Mouse (Mus musculus) MEL (cell line): ENCODE measurements around the gene Zzef1. TPM values are rescaled to one million over a fixed set of nuclear protein-coding genes. Genes with fewer than 3 reads are reported as not detected.

Source experiments
- DNase-seq: peaks from one replicate; pipeline ENCODE4 v3.0.0; 2011; ENCODE audit warnings: low read depth, low spot score
- H3K27ac ChIP-seq: 2 replicates; pipeline ENCODE4 v1.5.1; 2012; ENCODE audit warnings: low read depth, mild to moderate bottlenecking, control low read depth, low read length, moderate library complexity; ENCODE audit not compliant: control insufficient read depth
- H3K27me3 ChIP-seq, 2 experiments: fragments of 150-350 bp in 1 of 2; sonication (generic) in 1 of 2; 2 replicates each; pipeline ENCODE4 v1.6.1; 2012; ENCODE audit warnings: low read length in 2 of 2, mild to moderate bottlenecking in 2 of 2, improper control_type of control experiment in 1 of 2, moderate library complexity in 1 of 2; ENCODE audit not compliant: insufficient read depth in 2 of 2, control insufficient read depth in 1 of 2
- H3K36me3 ChIP-seq, 2 experiments: 2 replicates each; pipeline ENCODE4 v1.6.1; 2012 to 2014; ENCODE audit warnings: low read length in 2 of 2, improper control_type of control experiment in 1 of 2, inconsistent platforms in 1 of 2, mild to moderate bottlenecking in 1 of 2; ENCODE audit not compliant: insufficient read depth in 2 of 2, control insufficient read depth in 1 of 2
- H3K4me1 ChIP-seq, 2 experiments: fragments of 150-350 bp in 1 of 2; sonication (generic) in 1 of 2; 2 replicates each; pipeline ENCODE4 v1.6.1; 2012; ENCODE audit warnings: low read length in 2 of 2, improper control_type of control experiment in 1 of 2, mild to moderate bottlenecking in 1 of 2; ENCODE audit not compliant: insufficient read depth in 2 of 2, control insufficient read depth in 1 of 2
- H3K4me3 ChIP-seq, 2 experiments: fragments of 150-350 bp in 1 of 2; sonication (generic) in 1 of 2; 2 replicates each; pipeline ENCODE4 v1.5.1; 2012; ENCODE audit warnings: low read depth in 2 of 2, low read length in 2 of 2, mild to moderate bottlenecking in 2 of 2, moderate library complexity in 2 of 2, control low read depth in 1 of 2, improper control_type of control experiment in 1 of 2; ENCODE audit not compliant: control insufficient read depth in 1 of 2, insufficient read depth in 1 of 2
- H3K79me2 ChIP-seq: 2 replicates; pipeline ENCODE4 v1.6.1; 2012; ENCODE audit warnings: mild to moderate bottlenecking, low read length, moderate library complexity; ENCODE audit not compliant: control insufficient read depth, poor library complexity, insufficient read depth
- H3K9ac ChIP-seq: 2 replicates; pipeline ENCODE4 v1.6.1; 2012; ENCODE audit warnings: low read depth, mild to moderate bottlenecking, control low read depth, low read length, moderate library complexity; ENCODE audit not compliant: control insufficient read depth, poor library complexity, severe bottlenecking
- H3K9me3 ChIP-seq: fragments of 150-350 bp; sonication (generic); replicated peaks from 2 replicates; pipeline ENCODE4 v1.6.1; 2012; ENCODE audit warnings: mild to moderate bottlenecking, low read length, improper control_type of control experiment, moderate library complexity; ENCODE audit not compliant: insufficient read depth
- CHD2 ChIP-seq: IDR thresholded peaks from 2 replicates; pipeline ENCODE4 v1.6.1; 2011; ENCODE audit warnings: low read length, improper control_type of control experiment
- CTCF ChIP-seq, 3 experiments: IDR thresholded peaks in 2 of 3; conservative IDR thresholded peaks in 1 of 3; 2 replicates each; pipeline ENCODE4 v1.5.1; 2011 to 2012; ENCODE audit warnings: low read length in 3 of 3, low read depth in 2 of 3, mild to moderate bottlenecking in 2 of 3, improper control_type of control experiment in 1 of 3, inconsistent platforms in 1 of 3, mixed read lengths in 1 of 3, moderate library complexity in 1 of 3; ENCODE audit not compliant: control insufficient read depth in 1 of 3, insufficient read depth in 1 of 3, poor library complexity in 1 of 3, severe bottlenecking in 1 of 3
- ETS1 ChIP-seq: IDR thresholded peaks from 2 replicates; pipeline ENCODE4 v1.6.1; 2012; ENCODE audit warnings: low read depth, mild to moderate bottlenecking, inconsistent platforms, low read length, improper control_type of control experiment, moderate library complexity
- HCFC1 ChIP-seq: IDR thresholded peaks from 2 replicates; pipeline ENCODE4 v1.6.1; 2012; ENCODE audit warnings: low read depth, mild to moderate bottlenecking, inconsistent platforms, low read length, improper control_type of control experiment, moderate library complexity
- MAX ChIP-seq: IDR thresholded peaks from 2 replicates; pipeline ENCODE4 v1.6.1; 2011; ENCODE audit warnings: low read length, improper control_type of control experiment
- MAZ ChIP-seq: IDR thresholded peaks from 2 replicates; pipeline ENCODE4 v1.6.1; 2012; ENCODE audit warnings: low read depth, mild to moderate bottlenecking, inconsistent platforms, low read length, improper control_type of control experiment
- MYC ChIP-seq: IDR thresholded peaks from 2 replicates; pipeline ENCODE4 v1.6.1; 2011; ENCODE audit warnings: low read depth, mild to moderate bottlenecking, low read length, improper control_type of control experiment, moderate library complexity
- NRF1 ChIP-seq: IDR thresholded peaks from 2 replicates; pipeline ENCODE4 v1.6.1; 2014; ENCODE audit warnings: low read depth, mild to moderate bottlenecking, inconsistent platforms, low read length, improper control_type of control experiment, moderate library complexity; ENCODE audit not compliant: poor library complexity, insufficient read depth, severe bottlenecking
- POLR2A ChIP-seq, 2 experiments: IDR thresholded peaks; 2 replicates each; pipeline ENCODE4 v1.6.1; 2011 to 2012; ENCODE audit warnings: low read length in 2 of 2, mild to moderate bottlenecking in 2 of 2, control low read depth in 1 of 2, improper control_type of control experiment in 1 of 2, low read depth in 1 of 2, moderate library complexity in 1 of 2; ENCODE audit not compliant: control insufficient read depth in 1 of 2, insufficient read depth in 1 of 2, poor library complexity in 1 of 2
- POLR2AphosphoS2 ChIP-seq: IDR thresholded peaks from 2 replicates; pipeline ENCODE4 v1.6.1; 2011; ENCODE audit warnings: low read length, improper control_type of control experiment
- POLR2AphosphoS5 ChIP-seq: IDR thresholded peaks from 2 replicates; pipeline ENCODE4 v1.6.1; 2012; ENCODE audit warnings: low read depth, borderline replicate concordance, mild to moderate bottlenecking, inconsistent platforms, low read length, moderate library complexity, mixed read lengths
- RCOR1 ChIP-seq: IDR thresholded peaks from 2 replicates; pipeline ENCODE4 v1.6.1; 2012; ENCODE audit warnings: low read depth, mild to moderate bottlenecking, inconsistent platforms, low read length, improper control_type of control experiment
- UBTF ChIP-seq: IDR thresholded peaks from 2 replicates; pipeline ENCODE4 v1.6.1; 2012; ENCODE audit warnings: low read depth, mild to moderate bottlenecking, inconsistent platforms, low read length, improper control_type of control experiment, moderate library complexity, borderline replicate concordance; ENCODE audit not compliant: insufficient read depth
- ZMIZ1 ChIP-seq: IDR thresholded peaks from 2 replicates; pipeline ENCODE4 v1.6.1; 2012; ENCODE audit warnings: low read depth, mild to moderate bottlenecking, inconsistent platforms, low read length, improper control_type of control experiment, moderate library complexity
- ZNF384 ChIP-seq: IDR thresholded peaks from 2 replicates; pipeline ENCODE4 v1.6.1; 2012; ENCODE audit warnings: low read depth, mild to moderate bottlenecking, inconsistent platforms, low read length, improper control_type of control experiment
- polyA plus RNA-seq, 2 experiments: library from polyadenylated mRNA; stranded (reverse) in 1 of 2; unstranded in 1 of 2; fragments of >175 nt in 1 of 2; fragments of >200 nt in 1 of 2; gene quantifications; 2 replicates each; pipeline versions ENCODE4 v1.2.1 to v1.2.4; 2012; ENCODE audit warnings: low replicate concordance in 2 of 2, low read depth in 1 of 2; ENCODE audit not compliant: insufficient read length in 2 of 2, insufficient read depth in 1 of 2, missing spikeins in 1 of 2
- total RNA-seq: library from RNA; depleted of rRNA; stranded (reverse); fragments of 300-350 nt; gene quantifications from 2 replicates; pipeline ENCODE4 v1.2.3, GENCODE M21; 2012

The Zzef1 gene
- total and polyA plus RNA-seq, 3 experiments = 13.3 to 17.6 TPM; not detected in 1

GRCm38 (mm10) chr11:72767716-72768115 lies 28.3 kb upstream of the Zzef1 start:
- H3K36me3 ChIP-seq = peaks cover 2 to 16% of the 10 kb centered on the region in 2 experiments; a peak in 3 of 4 replicates

GRCm38 (mm10) chr11:72769061-72769460 lies 27.0 kb upstream of the Zzef1 start:
- TF ChIP-seq UBTF (no peak), MYC (no peak)
- no peak for DNase-seq
- peaks cover 2 to 6% of the 10 kb centered on the region in 2 experiments; a peak in 2 of 4 replicates for H3K36me3 ChIP-seq

More at GRCm38 (mm10) chr11:72767716-72768115, 28.3 kb upstream of the Zzef1 start:
- TF ChIP-seq POLR2AphosphoS5 (peak; percentile 28; the same call in 1 of the 2 replicates), ZNF384 (no peak)
- peak; percentile 17 for DNase-seq
- no peaks in the 10 kb centered on the region for H3K79me2 ChIP-seq
- H3K9me3 ChIP-seq = no peaks in the 10 kb centered on the region
- H3K27me3 ChIP-seq = no peaks in the 10 kb centered on the region
- no peak overlapping the region for H3K4me3 ChIP-seq
- no peaks in the 10 kb centered on the region for H3K4me1 ChIP-seq
- no peak overlapping the region for H3K27ac ChIP-seq
- no peak overlapping the region for H3K9ac ChIP-seq

GRCm38 (mm10) chr11:72770324-72770723 lies 25.7 kb upstream of the Zzef1 start:
- no peak overlapping the region for H3K9ac ChIP-seq
- H3K79me2 ChIP-seq = no peaks in the 10 kb centered on the region
- peaks cover 2 to 4% of the 10 kb centered on the region in 2 experiments; a peak in 1 of 4 replicates for H3K36me3 ChIP-seq
- no peak overlapping the region for H3K27ac ChIP-seq
- H3K27me3 ChIP-seq = no peaks in the 10 kb centered on the region
- DNase-seq = peak; percentile 52
- TF ChIP-seq MAX = no peak
- TF ChIP-seq ZMIZ1 = 0 out of 2 replicates have a peak, but pooled peaks have one; percentile 9
- TF ChIP-seq MAZ = no peak
- peak; percentile 93 for TF ChIP-seq POLR2AphosphoS2
- TF ChIP-seq CHD2 = no peak
- no peak for TF ChIP-seq NRF1
- TF ChIP-seq RCOR1 = no peak
- TF ChIP-seq HCFC1 = no peak
- no peak for TF ChIP-seq CTCF (IDR thresholded peaks at IDR 0.05 in 2 of 3, conservative IDR thresholded peaks at IDR 0.05 in 1 of 3; ENCODE audit: control insufficient read depth in 1 of 3, insufficient read depth in 1 of 3, low read depth in 2 of 3, low read length in 3 of 3, poor library complexity in 1 of 3, severe bottlenecking in 1 of 3)
- no peak for TF ChIP-seq ETS1
- TF ChIP-seq POLR2A (IDR thresholded peaks at IDR 0.05; ENCODE audit: control insufficient read depth in 1 of 2, insufficient read depth in 1 of 2, low read depth in 1 of 2, low read length in 2 of 2, poor library complexity in 1 of 2) = peak in 1 of 2 experiments; percentile 7; a peak in 1 of 4 replicates
- H3K9me3 ChIP-seq = no peaks in the 10 kb centered on the region
- H3K4me3 ChIP-seq = no peak overlapping the region
- H3K4me1 ChIP-seq = no peaks in the 10 kb centered on the region

More at GRCm38 (mm10) chr11:72769061-72769460, 27.0 kb upstream of the Zzef1 start:
- Histone ChIP-seq H3K27ac (no peak overlapping the region), H3K79me2 (no peaks in the 10 kb centered on the region), H3K4me1 (no peaks in the 10 kb centered on the region), H3K9ac (no peak overlapping the region), H3K9me3 (no peaks in the 10 kb centered on the region), H3K4me3 (no peak overlapping the region), H3K27me3 (no peaks in the 10 kb centered on the region)
